Mouse (Mus musculus): ENCODE measurements at regions not wholly inside any gene's neighbourhood (a gene's known extent, or its start where the extent isn't known, plus 50 kb on each side); places are given as distances from the start of the nearest gene placed in this dataset.
"Not testable (repeated sequence)": the region's sequence is repeated elsewhere in the genome, so short reads cannot be mapped to it uniquely, and the experiment has no call there.

- DNase-seq (ENCODE audit: low read depth) = no peak
Measured at GRCm38 (mm10) chr3:50643068-50643467, 199.7 kb upstream of the Slc7a11 start.

GRCm38 (mm10) chr3:50639907-50640323 lies 196.5 kb upstream of the Slc7a11 start:
- no peak for DNase-seq (ENCODE audit: low read depth)

DNA sequence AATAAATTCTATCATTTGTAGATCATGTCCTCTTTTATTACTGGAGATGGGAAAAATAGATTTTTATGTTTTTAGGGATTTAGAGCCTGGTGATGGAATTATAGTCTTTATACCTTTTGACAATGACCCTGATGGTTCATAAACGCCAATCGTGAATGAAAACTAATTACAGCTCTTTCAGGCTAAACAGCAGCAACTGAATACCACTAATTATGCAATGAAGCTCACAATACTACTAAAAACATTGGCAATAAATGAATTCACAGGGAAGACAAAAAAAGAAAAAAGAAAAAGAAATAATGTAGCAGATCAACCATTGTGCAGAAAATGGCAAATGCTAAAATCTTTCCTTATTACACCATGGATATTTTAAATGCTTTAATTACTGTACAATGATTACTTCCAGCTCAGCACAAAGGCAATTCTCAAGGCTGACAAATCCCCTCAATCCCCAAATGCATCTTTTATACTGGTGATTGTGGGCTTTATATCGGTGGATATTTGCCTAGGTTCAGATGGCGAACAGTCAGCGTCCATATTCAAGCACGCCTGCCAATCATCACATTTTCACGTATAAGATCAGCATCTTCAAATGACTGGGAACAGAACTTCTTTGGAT lies 191.2 kb upstream of the Slc7a11 start:
- no peak for DNase-seq (ENCODE audit: low read depth)

- DNase-seq (ENCODE audit: low read depth) = no peak
Measured at GRCm38 (mm10) chr3:50631286-50631685, 187.9 kb upstream of the Slc7a11 start.

DNA sequence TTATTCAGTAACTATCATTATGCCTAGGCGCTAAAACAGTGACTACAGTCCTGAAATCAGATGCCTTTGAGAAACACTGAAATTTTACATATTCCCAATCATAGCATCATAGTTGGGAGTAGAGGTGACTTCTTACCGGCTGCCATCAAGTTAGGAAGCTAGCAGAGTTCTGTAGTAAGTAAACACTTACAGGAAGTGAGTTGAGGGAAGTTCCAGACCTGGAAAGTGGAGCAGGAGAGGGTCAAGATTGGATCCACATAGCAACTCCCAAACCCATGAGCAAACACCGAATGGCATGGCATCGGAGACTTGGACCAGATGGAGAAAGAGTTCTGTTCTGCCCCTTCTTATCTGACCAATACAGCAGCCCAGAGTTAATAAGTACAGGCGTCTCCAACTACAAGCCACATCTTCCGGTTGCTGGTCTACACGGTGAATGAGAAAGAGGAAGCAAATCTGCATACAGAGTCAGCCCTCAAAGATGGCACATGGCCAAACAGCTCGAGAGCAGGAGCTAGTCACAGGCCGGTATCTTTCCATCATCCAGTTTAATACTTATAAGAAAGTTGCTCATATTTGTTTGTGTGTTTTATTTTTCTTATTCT lies 184.8 kb upstream of the Slc7a11 start:
- no peak for DNase-seq (ENCODE audit: low read depth)

DNA sequence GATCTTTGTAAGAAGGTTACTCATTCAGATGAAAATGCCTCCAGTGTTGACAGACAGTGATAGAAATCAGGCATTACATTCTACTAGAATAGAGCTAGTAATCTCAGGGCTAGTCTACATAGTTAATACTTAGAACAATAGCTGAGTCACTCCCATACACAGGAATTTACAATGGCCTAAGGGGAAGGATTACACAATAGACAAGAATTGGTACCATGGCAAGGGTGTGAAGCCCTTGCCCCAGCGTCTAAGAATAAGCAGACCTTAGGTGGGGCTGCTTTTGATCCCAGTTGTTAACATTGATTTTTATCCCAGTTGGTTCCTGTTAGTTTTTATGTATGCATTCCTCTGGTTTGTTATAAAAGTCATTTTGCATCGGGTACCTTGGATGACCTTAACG lies 177.8 kb upstream of the Slc7a11 start:
- DNase-seq (ENCODE audit: low read depth) = not testable (repeated sequence)

- DNase-seq (ENCODE audit: low read depth) = no peak
Measured at GRCm38 (mm10) chr3:50619061-50619460, 175.6 kb upstream of the Slc7a11 start.

GRCm38 (mm10) chr3:50615384-50616285 lies 172.2 kb upstream of the Slc7a11 start:
- no peak for DNase-seq (ENCODE audit: low read depth)

- no peak for DNase-seq (ENCODE audit: low read depth)
Measured at GRCm38 (mm10) chr3:50613011-50613410, 169.6 kb upstream of the Slc7a11 start.

- no peak for DNase-seq (ENCODE audit: low read depth)
Measured at GRCm38 (mm10) chr3:50609341-50610012, 166.1 kb upstream of the Slc7a11 start.

DNA sequence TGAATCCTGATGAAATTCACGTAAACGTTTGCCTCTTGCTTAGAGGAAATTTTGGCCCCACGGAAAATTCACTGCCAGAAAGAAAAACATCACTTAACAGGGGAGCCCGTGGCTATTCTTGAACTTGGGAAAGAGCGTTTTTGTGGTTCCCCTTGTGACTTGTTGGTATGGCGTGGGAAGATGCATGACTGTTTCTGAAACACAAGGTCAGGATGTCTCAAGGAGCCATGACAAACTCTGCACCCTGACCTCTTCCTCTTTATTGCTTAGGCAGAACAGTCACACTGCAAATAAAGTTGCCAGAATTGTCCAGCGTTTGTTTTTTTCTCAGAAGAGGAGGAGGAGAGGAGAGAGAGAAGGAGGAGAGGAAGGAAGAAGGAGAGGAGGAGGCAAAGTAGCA lies 164.3 kb upstream of the Slc7a11 start:
- peak; percentile 7 for DNase-seq (ENCODE audit: low read depth)

DNA sequence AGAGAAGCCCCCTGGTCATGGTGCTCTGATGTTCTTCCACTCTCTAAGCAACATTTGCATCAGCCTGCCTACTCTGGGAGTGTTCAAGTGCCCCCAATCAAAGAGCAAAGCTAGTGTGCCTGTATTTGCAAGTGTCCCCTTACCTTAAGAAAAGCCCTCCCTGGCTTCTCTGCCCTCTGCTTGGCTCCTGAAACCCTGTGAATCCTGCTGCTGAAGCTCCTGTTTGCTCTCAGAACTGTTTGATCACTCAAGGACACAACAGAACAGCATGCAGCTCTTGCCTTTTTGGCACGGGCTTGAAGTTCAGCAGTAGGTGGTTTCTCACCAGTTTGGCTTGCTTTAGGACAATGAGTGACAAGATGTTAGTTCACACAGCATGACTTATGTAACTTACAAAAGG lies 163.6 kb upstream of the Slc7a11 start:
- no peak for DNase-seq (ENCODE audit: low read depth)

GRCm38 (mm10) chr3:50605750-50606149 lies 162.3 kb upstream of the Slc7a11 start:
- DNase-seq (ENCODE audit: low read depth) = no peak

DNA sequence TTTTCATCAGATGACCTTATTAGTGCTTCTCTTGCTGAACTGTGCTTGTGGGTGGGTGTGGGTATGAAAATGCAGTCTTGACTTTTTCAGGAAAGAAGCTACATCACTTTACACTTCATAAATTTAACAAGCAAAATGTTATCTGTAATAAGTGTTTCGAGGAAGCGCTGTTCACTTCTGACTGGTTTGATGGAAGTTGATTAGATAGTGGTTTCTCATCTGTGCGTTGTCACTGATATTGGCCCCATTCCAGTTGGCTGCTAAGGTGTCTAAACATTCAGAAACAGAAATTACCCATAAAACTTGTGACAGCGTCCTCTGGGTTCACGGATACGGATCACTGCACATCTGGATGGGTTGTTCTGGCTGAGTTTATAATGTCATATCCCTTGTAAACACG lies 159.8 kb upstream of the Slc7a11 start:
- no peak for DNase-seq (ENCODE audit: low read depth)

DNA sequence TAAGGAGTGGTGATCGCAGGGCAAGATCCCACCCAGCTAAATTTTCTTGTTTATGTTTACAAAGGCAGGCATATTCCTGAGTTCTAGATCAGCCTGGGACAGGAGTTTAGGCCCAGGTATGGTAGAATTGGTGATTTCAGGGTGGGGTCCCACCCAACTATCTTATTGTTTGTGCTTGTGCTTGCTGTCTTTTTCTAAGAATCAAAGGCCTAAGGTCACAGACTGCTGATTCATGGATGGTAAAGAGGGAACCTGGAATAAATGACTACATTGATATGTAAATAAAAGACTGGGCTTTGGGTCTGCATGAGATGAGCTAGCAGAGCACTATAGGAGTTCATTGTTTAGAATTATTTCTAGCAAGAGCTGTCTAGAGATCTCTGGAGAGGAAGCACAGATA lies 152.3 kb upstream of the Slc7a11 start:
- no peak for DNase-seq (ENCODE audit: low read depth)

DNA sequence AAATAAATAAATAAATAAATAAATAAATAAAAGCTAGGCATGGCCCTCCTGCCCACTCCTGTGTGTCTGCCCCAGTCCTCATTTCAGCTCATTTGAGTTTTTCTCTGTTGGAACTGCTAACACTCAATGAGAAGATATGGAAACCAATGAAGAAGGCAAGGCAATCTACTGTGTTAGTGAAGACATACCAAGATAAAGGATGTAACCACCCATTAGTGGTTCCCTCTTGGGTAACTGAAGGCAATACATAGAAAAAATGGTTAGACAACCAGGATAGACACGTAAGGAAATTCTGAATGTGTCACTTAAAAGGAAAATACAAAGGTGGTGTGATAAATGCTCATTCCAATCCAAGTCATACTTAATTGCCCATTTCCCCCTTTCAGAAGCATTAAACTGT lies 140.9 kb upstream of the Slc7a11 start:
- no peak for DNase-seq (ENCODE audit: low read depth)

DNA sequence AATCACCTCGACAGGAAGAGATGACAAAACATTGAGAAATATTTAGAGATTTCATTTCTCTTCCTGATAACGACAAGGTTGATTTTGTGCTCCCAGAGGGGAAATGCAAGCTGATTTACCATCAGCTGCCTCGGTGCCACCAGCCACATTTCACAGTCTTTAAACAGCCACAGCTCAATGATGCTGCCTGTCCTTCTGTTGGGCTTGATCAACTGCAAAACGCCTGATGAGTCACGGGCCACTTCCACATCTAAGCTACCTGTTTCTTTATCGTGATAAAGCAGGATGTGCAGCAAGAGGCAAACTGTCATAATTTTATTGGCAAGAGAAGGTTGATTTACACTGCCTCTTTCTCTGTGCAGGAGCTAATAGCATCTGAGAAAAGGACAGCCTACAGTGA lies 140.1 kb upstream of the Slc7a11 start:
- no peak for DNase-seq (ENCODE audit: low read depth)

DNA sequence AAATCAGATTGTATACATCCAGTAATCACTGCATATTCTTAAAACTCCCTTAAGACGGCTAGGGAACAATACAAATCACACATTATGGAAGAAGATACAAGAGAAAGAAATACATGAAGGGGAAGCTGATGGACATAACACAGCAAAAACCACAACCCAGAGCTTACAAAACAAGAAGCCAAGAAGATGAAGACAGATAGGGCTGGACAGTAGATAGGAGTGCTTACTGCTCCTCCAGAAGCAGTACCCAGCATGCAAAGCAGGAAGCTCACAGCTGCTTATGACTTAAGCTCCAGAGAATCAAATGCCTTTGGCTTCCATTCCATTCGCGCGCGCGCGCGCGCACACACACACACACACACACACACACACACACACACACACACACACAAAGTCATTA lies 131.0 kb upstream of the Slc7a11 start:
- no peak for DNase-seq (ENCODE audit: low read depth)

DNA sequence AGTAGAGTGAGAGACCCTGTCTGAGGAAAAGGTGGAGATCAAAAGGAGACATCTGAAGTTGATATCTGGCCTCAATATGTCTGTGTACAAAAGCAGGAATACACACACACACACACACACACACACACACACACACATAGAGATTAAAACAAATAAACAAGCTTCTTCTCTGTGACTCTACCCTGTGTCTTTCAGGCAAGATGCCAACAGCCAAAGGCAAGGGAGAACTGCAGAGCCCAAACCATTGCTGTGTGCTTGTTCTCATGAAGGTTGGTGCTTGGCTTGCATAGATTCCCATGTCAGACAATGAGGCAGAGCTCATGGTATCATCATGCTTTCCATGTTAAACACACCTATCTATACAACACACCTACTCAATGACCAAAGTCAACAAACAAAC lies 126.6 kb upstream of the Slc7a11 start:
- DNase-seq (ENCODE audit: low read depth) = no peak

GRCm38 (mm10) chr3:50569565-50569964 lies 126.2 kb upstream of the Slc7a11 start:
- DNase-seq (ENCODE audit: low read depth) = no peak

DNA sequence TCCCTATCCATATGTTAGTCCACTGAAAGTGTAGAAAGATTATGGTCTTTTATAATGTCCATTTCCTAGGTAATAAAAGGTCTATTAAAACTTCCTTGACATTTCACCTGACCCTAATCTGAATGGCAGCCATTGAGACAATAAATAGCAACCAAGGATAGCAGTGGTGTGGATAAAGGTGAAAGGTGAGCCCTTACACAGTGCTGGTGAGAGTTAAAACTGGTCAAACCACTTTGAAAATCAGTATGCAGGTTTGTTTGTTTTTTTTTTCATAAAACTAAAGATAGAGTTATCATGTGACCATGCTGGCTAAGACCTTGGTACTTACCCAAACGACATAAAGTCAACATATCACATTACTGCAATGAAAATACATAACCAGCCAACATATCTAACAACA lies 110.7 kb upstream of the Slc7a11 start:
- no peak for DNase-seq (ENCODE audit: low read depth)

- DNase-seq (ENCODE audit: low read depth) = no peak
Measured at GRCm38 (mm10) chr3:50548568-50548967, 105.2 kb upstream of the Slc7a11 start.

DNA sequence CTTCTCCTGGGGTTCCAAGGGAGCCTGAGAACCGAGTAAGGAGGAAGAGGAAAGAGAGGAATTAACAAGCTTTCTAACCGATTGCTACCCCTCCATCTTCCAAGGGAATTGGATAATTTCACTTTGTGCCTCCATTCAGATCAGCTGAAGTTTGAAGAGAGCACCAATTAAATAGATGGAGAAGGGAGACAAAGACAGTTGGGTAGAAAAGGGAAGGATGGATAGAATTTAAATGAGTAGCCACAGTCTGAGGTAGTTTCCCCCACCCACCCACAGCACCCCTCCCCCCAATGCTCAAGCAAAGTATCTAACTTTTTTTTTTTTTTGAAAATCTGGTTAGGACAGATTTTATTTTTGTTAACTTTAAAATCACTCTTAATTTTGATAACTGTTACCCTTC lies 87.2 kb upstream of the Slc7a11 start:
- DNase-seq (ENCODE audit: low read depth) = no peak

Data from fibroblast of lung, adult 2 months (primary cell).